14 mouse cellular contexts compared by ENCODE assay signal in the genomic region with DNA sequence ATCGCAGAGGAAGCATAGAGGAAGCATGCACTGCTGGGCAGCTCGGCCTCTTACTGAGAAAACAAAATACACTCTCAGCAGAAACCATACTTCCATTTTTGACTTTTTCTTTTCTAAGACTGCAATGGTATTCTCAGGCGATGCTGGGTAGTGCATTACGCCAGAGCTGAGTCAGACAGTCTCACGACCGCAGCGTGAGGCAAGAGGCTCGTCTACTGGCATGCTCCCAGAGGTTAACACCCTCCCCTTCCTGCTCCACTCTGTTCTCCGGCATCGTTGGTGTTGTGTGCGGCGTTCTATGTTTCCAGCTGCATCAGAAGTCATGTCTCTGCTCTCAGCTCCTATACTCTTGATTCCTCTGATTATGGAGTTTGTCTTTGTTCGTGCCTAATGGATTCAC.
DNase-seq lines count a peak whose midpoint lies in the region; ATAC-seq and TF ChIP-seq lines count a peak whose summit lies in the region.
"Had no signal": no experiment of that assay in that cellular context is flagged by ENCODE, and none has a peak within 500 bp of the region (broad histone marks: within the 10 kb centered on the region; RNA-seq: fewer than 3 reads in every experiment).

No protein-coding gene starts in this region.

- H3K9me3 ChIP-seq in liver, embryonic 15.5 days (replicated peaks), result no peaks in the 10 kb centered on the region
- no peaks in the 10 kb centered on the region for H3K9me3 ChIP-seq in liver, embryonic 12.5 days (replicated peaks)
- no peaks in the 10 kb centered on the region for H3K9me3 ChIP-seq in hindbrain, embryonic 16.5 days (ENCODE audit: control insufficient read depth, low read length)
- no peaks in the 10 kb centered on the region for H3K9me3 ChIP-seq in intestine, embryonic 15.5 days
- H3K9me3 ChIP-seq: forebrain, embryonic 13.5 days; hindbrain, embryonic 15.5 days; limb, embryonic 10.5 days; midbrain, embryonic 12.5 days had no signal

- H3K4me1 ChIP-seq in liver, embryonic 15.5 days (replicated peaks), result no peaks in the 10 kb centered on the region
- H3K4me1 ChIP-seq in liver, embryonic 12.5 days, result no peaks in the 10 kb centered on the region
- no peaks in the 10 kb centered on the region for H3K4me1 ChIP-seq in hindbrain, embryonic 16.5 days (ENCODE audit: control insufficient read depth, insufficient read depth, low read depth, low read length)
- no peaks in the 10 kb centered on the region for H3K4me1 ChIP-seq in intestine, embryonic 15.5 days (replicated peaks)
- H3K4me1 ChIP-seq: forebrain, embryonic 13.5 days; hindbrain, embryonic 15.5 days; limb, embryonic 10.5 days; midbrain, embryonic 12.5 days had no signal

- no peak for TF ChIP-seq CTCF in gastrocnemius, adult 2 months (IDR thresholded peaks at IDR 0.05)

- no peak overlapping the region for H3K4me2 ChIP-seq in liver, embryonic 15.5 days
- H3K4me2 ChIP-seq in liver, embryonic 12.5 days, result no peak overlapping the region
- H3K4me2 ChIP-seq in hindbrain, embryonic 16.5 days (ENCODE audit: low read length), result no peak overlapping the region
- no peak overlapping the region for H3K4me2 ChIP-seq in intestine, embryonic 15.5 days (replicated peaks)
- H3K4me2 ChIP-seq: forebrain, embryonic 13.5 days; hindbrain, embryonic 15.5 days; midbrain, embryonic 12.5 days had no signal

- H3K27me3 ChIP-seq in liver, embryonic 15.5 days, result no peaks in the 10 kb centered on the region
- H3K27me3 ChIP-seq in liver, embryonic 12.5 days (replicated peaks), result no peaks in the 10 kb centered on the region
- no peaks in the 10 kb centered on the region for H3K27me3 ChIP-seq in hindbrain, embryonic 16.5 days (replicated peaks; ENCODE audit: control insufficient read depth, insufficient read depth, low read length)
- no peaks in the 10 kb centered on the region for H3K27me3 ChIP-seq in intestine, embryonic 15.5 days (replicated peaks)
- H3K27me3 ChIP-seq: forebrain, embryonic 13.5 days; hindbrain, embryonic 15.5 days; midbrain, embryonic 12.5 days had no signal

- H3K36me3 ChIP-seq in liver, embryonic 15.5 days (replicated peaks), result peaks cover 32% of the 10 kb centered on the region
- peaks cover 48% of the 10 kb centered on the region for H3K36me3 ChIP-seq in liver, embryonic 12.5 days
- peaks cover 17% of the 10 kb centered on the region for H3K36me3 ChIP-seq in hindbrain, embryonic 16.5 days (ENCODE audit: control insufficient read depth, insufficient read depth, low read length)
- peaks cover 9% of the 10 kb centered on the region; the same call in 1 of the 2 replicates for H3K36me3 ChIP-seq in intestine, embryonic 15.5 days

- DNase-seq in gastrocnemius, adult 2 months, result peak; percentile 40
- DNase-seq in gastrocnemius, adult 8-10 months (ENCODE audit: low spot score in 2 of 2), result no peak
- DNase-seq: cerebellum, adult 9-11 months; gastrocnemius, postnatal 36 days had no signal

- H3K9ac ChIP-seq in liver, embryonic 15.5 days, result no peak overlapping the region
- no peak overlapping the region for H3K9ac ChIP-seq in liver, embryonic 12.5 days
- H3K9ac ChIP-seq in hindbrain, embryonic 16.5 days (ENCODE audit: low read depth, low read length), result no peak overlapping the region
- no peak overlapping the region for H3K9ac ChIP-seq in intestine, embryonic 15.5 days
- H3K9ac ChIP-seq: forebrain, embryonic 13.5 days; hindbrain, embryonic 15.5 days; midbrain, embryonic 12.5 days had no signal

- no peak overlapping the region for H3K27ac ChIP-seq in gastrocnemius, adult 2 months
- H3K27ac ChIP-seq in liver, embryonic 15.5 days (replicated peaks), result no peak overlapping the region
- H3K27ac ChIP-seq in liver, embryonic 12.5 days, result no peak overlapping the region
- H3K27ac ChIP-seq in hindbrain, embryonic 16.5 days (ENCODE audit: low read depth, low read length), result no peak overlapping the region
- H3K27ac ChIP-seq in intestine, embryonic 15.5 days, result no peak overlapping the region
- H3K27ac ChIP-seq: forebrain, embryonic 13.5 days; hindbrain, embryonic 15.5 days; limb, embryonic 10.5 days; midbrain, embryonic 12.5 days had no signal

- H3K4me3 ChIP-seq in gastrocnemius, adult 2 months, result no peak overlapping the region
- no peak overlapping the region for H3K4me3 ChIP-seq in liver, embryonic 15.5 days (replicated peaks)
- no peak overlapping the region for H3K4me3 ChIP-seq in liver, embryonic 12.5 days
- no peak overlapping the region for H3K4me3 ChIP-seq in hindbrain, embryonic 16.5 days (ENCODE audit: low read length)
- H3K4me3 ChIP-seq in intestine, embryonic 15.5 days (replicated peaks), result no peak overlapping the region
- H3K4me3 ChIP-seq: forebrain, embryonic 13.5 days; hindbrain, embryonic 15.5 days; limb, embryonic 10.5 days; midbrain, embryonic 12.5 days had no signal

- intact Hi-C loops in gastrocnemius, adult 2 months (cut with DNase I), result no loop called here

- ATAC-seq in liver, embryonic 15.5 days (ENCODE audit: insufficient read depth), result peak; percentile 51; the same call in 1 of the 2 replicates
- ATAC-seq in liver, embryonic 12.5 days, result no peak
- ATAC-seq in granulocyte monocyte progenitor cell, adult 5-6 weeks (replicated peaks; ENCODE audit: poor library complexity, severe bottlenecking), result peak; percentile 98
- peak; percentile 99 for ATAC-seq in neutrophil, adult 5-6 weeks (ENCODE audit: extremely low read depth, insufficient number of reproducible peaks, low FRiP score, poor library complexity, severe bottlenecking)
- no peak for ATAC-seq in hindbrain, embryonic 16.5 days
- no peak for ATAC-seq in intestine, embryonic 15.5 days
- ATAC-seq: forebrain, embryonic 13.5 days had no signal

- 78% methylated on average over 13 of the region's 13 CpGs for WGBS in liver, embryonic 15.5 days (ENCODE audit: insufficient replicate concordance)
- WGBS in liver, embryonic 12.5 days (ENCODE audit: insufficient replicate concordance), result 81% methylated on average over 13 of the region's 13 CpGs
- WGBS in hindbrain, embryonic 16.5 days, result 89% methylated on average over 13 of the region's 13 CpGs
- WGBS in intestine, embryonic 15.5 days, result 90% methylated on average over 13 of the region's 13 CpGs

Comparison
In these comparisons a context has a peak if more than half of its experiments do, and no peak if none do; other contexts are left out.
1. ATAC-seq: peak in liver, embryonic 15.5 days (single experiment), granulocyte monocyte progenitor cell, adult 5-6 weeks (single experiment) and neutrophil, adult 5-6 weeks (single experiment); none in liver, embryonic 12.5 days (single experiment), hindbrain, embryonic 16.5 days (single experiment) and intestine, embryonic 15.5 days (single experiment).